Mouse (Mus musculus) heart, postnatal 0 days (tissue): ENCODE measurements around the gene Alcam.

Source experiments
- CTCF ChIP-seq: IDR thresholded peaks from 2 replicates; pipeline ENCODE4 v1.5.1; 2016; ENCODE audit warnings: antibody characterized with exemption, control low read depth, low read depth
- EP300 ChIP-seq: IDR thresholded peaks from 2 replicates; pipeline ENCODE4 v1.6.1; 2016; ENCODE audit warnings: antibody characterized with exemption, low read depth

DNA sequence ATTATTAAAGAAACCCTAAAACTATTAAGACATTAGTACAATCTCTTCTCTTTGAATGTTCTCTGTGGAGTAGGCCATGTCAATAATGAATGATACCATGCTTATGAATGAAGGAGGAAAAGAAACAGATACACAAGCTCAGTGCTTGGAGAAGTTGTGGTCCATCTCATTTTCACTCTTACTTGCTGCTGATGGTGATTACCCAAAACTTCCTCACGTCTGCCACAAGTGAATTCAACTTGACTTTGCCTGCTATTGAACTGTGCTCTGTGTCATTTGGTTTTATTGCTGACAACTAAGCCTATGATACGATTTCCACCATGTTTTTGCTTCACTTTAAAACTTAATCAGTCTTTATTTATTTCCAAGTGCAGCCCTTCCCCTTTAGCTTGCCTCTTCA lies 22.3 kb downstream of the Alcam start:
- TF ChIP-seq EP300 (no peak), CTCF (no peak)
